Mouse (Mus musculus) liver, adult 2 months (tissue): ENCODE measurements around the gene Prpf40a. TPM values are rescaled to one million over a fixed set of nuclear protein-coding genes. Genes with fewer than 3 reads are reported as not detected.

ENCODE experiments used
- DNase-seq: peaks from one replicate; pipeline ENCODE4 v3.0.0-alpha.2; 2011; ENCODE audit warnings: low read depth, low spot score; ENCODE audit errors: extremely low read depth
- H3K27ac ChIP-seq: fragments of 200-500 bp; replicated peaks from 2 replicates; pipeline ENCODE4 v1.5.1; 2012; ENCODE audit warnings: low read depth, mild to moderate bottlenecking, control low read depth, inconsistent platforms, low read length; ENCODE audit not compliant: insufficient read depth
- H3K27me3 ChIP-seq: fragments of 200-500 bp; 2 replicates; pipeline ENCODE4 v1.6.1; 2012; ENCODE audit warnings: mild to moderate bottlenecking, moderate library complexity, low read length, inconsistent platforms; ENCODE audit not compliant: control insufficient read depth, insufficient read depth
- H3K36me3 ChIP-seq: fragments of 200-500 bp; 2 replicates; pipeline ENCODE4 v1.6.1; 2012; ENCODE audit warnings: low read length, inconsistent platforms; ENCODE audit not compliant: control insufficient read depth, insufficient read depth
- H3K4me1 ChIP-seq: fragments of 200-500 bp; 2 replicates; pipeline ENCODE4 v1.6.1; 2011; ENCODE audit warnings: low read length; ENCODE audit not compliant: control insufficient read depth, insufficient read depth
- H3K4me3 ChIP-seq: fragments of 200-500 bp; 2 replicates; pipeline ENCODE4 v1.5.1; 2011; ENCODE audit warnings: low read depth, mild to moderate bottlenecking, control low read depth, low read length, moderate library complexity; ENCODE audit not compliant: insufficient read depth
- H3K79me2 ChIP-seq: fragments of 200-500 bp; 2 replicates; pipeline ENCODE4 v1.6.1; 2012; ENCODE audit warnings: inconsistent platforms, mild to moderate bottlenecking, low read length, moderate library complexity; ENCODE audit not compliant: control insufficient read depth, insufficient read depth
- H3K9ac ChIP-seq: fragments of 200-500 bp; 2 replicates; pipeline ENCODE4 v1.6.1; 2012; ENCODE audit warnings: low read depth, mild to moderate bottlenecking, control low read depth, inconsistent platforms, low read length
- CTCF ChIP-seq: fragments of 200-500 bp; IDR thresholded peaks from 2 replicates; pipeline ENCODE4 v1.5.1; 2011; ENCODE audit warnings: low read depth, low read length, control low read depth
- POLR2A ChIP-seq: fragments of 200-500 bp; IDR thresholded peaks from 2 replicates; pipeline ENCODE4 v1.6.1; 2011; ENCODE audit warnings: low read length, control low read depth; ENCODE audit not compliant: insufficient read depth; ENCODE audit errors: extremely low read depth
- WGBS: fragments of 180-500 bp; shearing (Covaris S2); methylation state at CpG from one replicate; pipeline ENCODE4 v1.1.7; 2018; 5-methylcytosine and 5-hydroxymethylcytosine counted together
- polyA plus RNA-seq: library from polyadenylated mRNA; depleted of rRNA; stranded (reverse); fragments of >200 nt; gene quantifications from 2 replicates; pipeline ENCODE4 v1.2.3, GENCODE M21; 2012
- total RNA-seq: library from RNA; depleted of rRNA; stranded (reverse); fragments of >200 nt; gene quantifications from 2 replicates; pipeline ENCODE4 v1.2.3, GENCODE M21; 2014

The Prpf40a gene
- total and polyA plus RNA-seq, 2 experiments = 13.2 to 35.7 TPM

DNA sequence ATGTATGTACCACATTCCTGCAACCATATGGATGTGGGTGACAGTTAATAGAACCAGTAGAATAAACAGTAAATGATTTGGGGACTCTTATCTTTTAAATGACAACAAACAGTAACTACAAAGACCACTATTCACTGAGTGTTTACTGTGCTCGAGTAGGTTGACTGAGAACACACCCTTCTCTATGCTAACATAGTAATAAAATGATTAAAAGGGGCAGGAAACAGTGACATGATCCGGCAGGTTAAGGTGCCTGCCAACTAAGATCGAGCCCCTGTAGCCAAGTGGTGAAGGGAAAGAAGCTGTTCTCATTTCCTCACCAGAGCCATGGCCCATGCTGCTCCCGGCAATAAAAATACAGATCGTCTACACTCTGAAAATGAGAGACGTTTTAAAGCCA is 62.0 kb downstream of the Prpf40a start:
- no peak overlapping the region for H3K9ac ChIP-seq
- no peaks in the 10 kb centered on the region for H3K79me2 ChIP-seq
- no peaks in the 10 kb centered on the region for H3K4me1 ChIP-seq
- no peak overlapping the region for H3K27ac ChIP-seq
- H3K36me3 ChIP-seq = peaks cover 16% of the 10 kb centered on the region; the same call in 1 of the 2 replicates
- no peak overlapping the region for H3K4me3 ChIP-seq
- H3K27me3 ChIP-seq = no peaks in the 10 kb centered on the region
- DNase-seq = no peak
- TF ChIP-seq POLR2A (no peak), CTCF (no peak)
- 76% methylated on average over 6 of the region's 6 CpGs for WGBS

DNA sequence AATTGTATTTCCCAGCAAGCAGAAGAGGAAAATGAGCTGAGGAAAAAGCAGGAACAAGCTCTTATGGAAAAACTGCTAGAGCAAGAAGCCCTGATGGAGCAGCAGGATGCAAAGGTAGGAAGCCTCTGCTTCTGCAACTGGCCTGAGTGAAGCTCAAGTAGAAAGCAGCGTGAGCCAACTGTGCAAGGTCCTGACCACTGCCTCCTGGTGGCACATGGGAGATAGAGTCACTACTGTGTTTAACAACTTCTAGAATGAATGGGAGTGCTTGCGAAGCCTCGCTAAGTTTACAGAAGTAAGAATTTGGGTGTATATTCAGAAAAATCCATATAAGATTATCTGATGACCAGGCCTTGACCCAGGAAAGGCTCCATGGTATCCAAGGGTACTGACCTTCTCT is 65.1 kb downstream of the Prpf40a start:
- no peaks in the 10 kb centered on the region for H3K79me2 ChIP-seq
- DNase-seq = no peak
- peaks cover 9% of the 10 kb centered on the region; the same call in 1 of the 2 replicates for H3K36me3 ChIP-seq
- no peak overlapping the region for H3K27ac ChIP-seq
- no peaks in the 10 kb centered on the region for H3K4me1 ChIP-seq
- H3K9ac ChIP-seq = no peak overlapping the region
- TF ChIP-seq POLR2A = no peak
- 0 out of 2 replicates have a peak, but pooled peaks have one; percentile 17 for TF ChIP-seq CTCF
- no peak overlapping the region for H3K4me3 ChIP-seq
- 93% methylated on average over 3 of the region's 3 CpGs for WGBS
- no peaks in the 10 kb centered on the region for H3K27me3 ChIP-seq

DNA sequence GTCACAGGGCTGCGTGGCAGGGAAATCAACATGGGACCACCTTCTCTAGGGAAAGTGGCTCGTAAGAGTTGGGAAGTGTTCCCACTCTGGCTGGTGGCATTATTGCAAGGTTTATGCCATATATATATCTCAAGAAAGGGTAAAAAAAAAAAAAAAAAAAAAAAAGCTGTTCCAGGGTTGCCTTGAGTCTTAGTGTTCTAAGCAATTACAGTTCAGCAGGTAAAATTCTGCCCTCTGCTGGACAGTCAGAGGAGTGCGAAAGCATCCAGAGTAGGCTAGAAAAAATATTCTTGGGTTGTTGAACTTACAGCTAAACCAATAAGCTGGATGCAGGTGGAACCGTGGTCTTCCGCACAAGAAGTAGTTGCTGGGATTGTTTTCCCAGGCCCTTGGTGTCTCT is 69.3 kb downstream of the Prpf40a start:
- Histone ChIP-seq H3K9ac (no peak overlapping the region), H3K79me2 (no peaks in the 10 kb centered on the region), H3K27me3 (no peaks in the 10 kb centered on the region), H3K36me3 (peaks cover 11% of the 10 kb centered on the region; the same call in 1 of the 2 replicates), H3K27ac (no peak overlapping the region), H3K4me1 (no peaks in the 10 kb centered on the region), H3K4me3 (no peak overlapping the region)
- DNase-seq = peak; percentile 24
- 69% methylated on average over 5 of the region's 5 CpGs for WGBS
- no peak for TF ChIP-seq POLR2A
- TF ChIP-seq CTCF = peak; percentile 34

DNA sequence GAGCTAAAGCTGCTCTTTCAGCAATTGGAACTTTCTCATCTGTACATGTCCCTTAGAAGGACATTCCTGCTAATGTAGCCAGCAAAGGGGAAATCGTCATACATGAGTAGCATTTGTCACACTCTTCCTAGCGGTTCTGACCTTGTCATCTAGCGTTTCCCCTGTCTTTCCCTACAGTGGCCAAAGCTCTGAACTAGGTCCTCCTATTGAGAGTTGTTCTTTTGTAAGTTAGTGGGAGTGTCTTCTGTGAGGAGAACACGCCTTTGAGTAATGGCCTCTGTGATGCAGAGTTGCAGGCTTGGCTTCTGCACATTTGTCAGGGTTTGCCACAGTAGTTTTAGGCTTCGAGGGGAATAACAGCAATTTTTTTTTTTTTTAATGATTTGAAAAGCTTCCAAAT is 82.5 kb downstream of the Prpf40a start:
- Histone ChIP-seq H3K4me3 (no peak overlapping the region), H3K79me2 (no peaks in the 10 kb centered on the region), H3K27ac (no peak overlapping the region), H3K36me3 (peaks cover 12% of the 10 kb centered on the region), H3K9ac (no peak overlapping the region), H3K27me3 (no peaks in the 10 kb centered on the region), H3K4me1 (no peaks in the 10 kb centered on the region)
- DNase-seq = no peak
- TF ChIP-seq CTCF (no peak), POLR2A (no peak)
- 90% methylated on average over 5 of the region's 5 CpGs for WGBS

DNA sequence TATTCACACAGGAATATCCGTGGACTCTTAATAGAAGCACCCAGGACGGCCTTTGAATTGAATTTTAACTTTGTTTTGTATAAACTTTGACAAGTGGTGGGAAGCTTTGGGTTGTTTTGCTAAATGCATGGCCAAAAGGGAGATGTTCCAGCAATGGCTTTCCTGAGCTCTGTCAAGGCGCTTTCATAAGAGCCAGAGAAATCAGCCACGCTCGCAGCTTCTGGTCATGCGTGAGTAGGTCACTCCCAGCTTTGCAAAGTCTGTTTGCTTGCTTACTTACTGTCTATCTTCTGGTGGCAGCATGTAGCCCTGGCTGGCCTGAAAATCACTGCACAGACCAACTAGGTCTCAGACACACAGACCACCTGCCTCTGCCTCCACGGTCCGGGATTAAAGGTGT is 84.6 kb downstream of the Prpf40a start:
- over 99% methylated on average over 8 of the region's 8 CpGs for WGBS
- Histone ChIP-seq H3K4me3 (no peak overlapping the region), H3K27me3 (no peaks in the 10 kb centered on the region), H3K4me1 (no peaks in the 10 kb centered on the region), H3K79me2 (no peaks in the 10 kb centered on the region), H3K27ac (no peak overlapping the region), H3K36me3 (peaks cover 12% of the 10 kb centered on the region), H3K9ac (no peak overlapping the region)
- DNase-seq = no peak
- TF ChIP-seq CTCF (no peak), POLR2A (no peak)

DNA sequence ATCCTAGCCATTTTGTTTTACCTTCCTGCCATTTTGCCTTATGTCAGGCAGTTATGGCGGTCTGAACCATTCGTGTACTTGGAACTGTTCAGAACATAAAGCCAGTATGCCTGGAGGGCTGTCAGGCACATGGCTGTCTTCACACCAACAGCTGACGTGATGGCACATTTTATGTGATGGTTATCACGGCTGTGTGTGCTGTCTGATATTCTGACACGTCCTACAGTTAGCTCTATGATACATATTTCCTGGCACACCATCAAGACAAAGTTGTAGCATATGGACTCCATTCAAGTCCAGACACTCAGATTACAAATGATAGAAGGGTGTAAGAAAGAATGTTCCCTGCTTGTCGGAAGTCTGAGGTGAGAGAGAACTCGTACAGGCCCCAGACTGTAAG is 85.0 kb downstream of the Prpf40a start:
- H3K27ac ChIP-seq = no peak overlapping the region
- no peak for DNase-seq
- H3K27me3 ChIP-seq = no peaks in the 10 kb centered on the region
- H3K36me3 ChIP-seq = peaks cover 12% of the 10 kb centered on the region
- WGBS = 90% methylated on average over 7 of the region's 7 CpGs
- H3K79me2 ChIP-seq = no peaks in the 10 kb centered on the region
- H3K9ac ChIP-seq = no peak overlapping the region
- no peaks in the 10 kb centered on the region for H3K4me1 ChIP-seq
- no peak for TF ChIP-seq CTCF
- TF ChIP-seq POLR2A = no peak
- no peak overlapping the region for H3K4me3 ChIP-seq
